ENCODE assay signal across 18 mouse cellular contexts in genomic region chr13:53897176-53897575, GRCm38 (mm10).
DNase-seq lines count a peak whose midpoint lies in the region; ATAC-seq lines count a peak whose summit lies in the region.
"Had no signal": no experiment of that assay in that cellular context is flagged by ENCODE, and none has a peak within 500 bp of the region (broad histone marks: within the 10 kb centered on the region; RNA-seq: fewer than 3 reads in every experiment).

No protein-coding gene starts in this region.

- H3K4me1 ChIP-seq in heart, embryonic 10.5 days = peaks cover 13% of the 10 kb centered on the region
- H3K4me1 ChIP-seq in heart, embryonic 11.5 days (ENCODE audit: control insufficient read depth, insufficient read depth, low read length) = peaks cover 6% of the 10 kb centered on the region
- H3K4me1 ChIP-seq in midbrain, embryonic 11.5 days (ENCODE audit: control insufficient read depth, insufficient read depth, low read length) = no peaks in the 10 kb centered on the region
- no peaks in the 10 kb centered on the region for H3K4me1 ChIP-seq in midbrain, embryonic 16.5 days (ENCODE audit: control insufficient read depth, insufficient read depth, low read length)

- H3K36me3 ChIP-seq in heart, embryonic 10.5 days = no peaks in the 10 kb centered on the region
- H3K36me3 ChIP-seq in heart, embryonic 11.5 days (ENCODE audit: control insufficient read depth, insufficient read depth, low read length) = no peaks in the 10 kb centered on the region
- no peaks in the 10 kb centered on the region for H3K36me3 ChIP-seq in midbrain, embryonic 11.5 days (ENCODE audit: control insufficient read depth, insufficient read depth, low read length)
- no peaks in the 10 kb centered on the region for H3K36me3 ChIP-seq in midbrain, embryonic 16.5 days (ENCODE audit: control insufficient read depth, insufficient read depth, low read length)
- H3K36me3 ChIP-seq: G1E had no signal

- WGBS in heart, embryonic 10.5 days = 90% methylated on average over 2 of the region's 2 CpGs
- WGBS in heart, embryonic 11.5 days (ENCODE audit: insufficient replicate concordance) = 89% methylated on average over 2 of the region's 2 CpGs
- WGBS in midbrain, embryonic 11.5 days = 92% methylated on average over 2 of the region's 2 CpGs
- WGBS in midbrain, embryonic 16.5 days = 96% methylated on average over 2 of the region's 2 CpGs

- ATAC-seq in heart, embryonic 11.5 days (replicated peaks; ENCODE audit: insufficient number of reproducible peaks, low FRiP score, low TSS enrichment) = no peak
- ATAC-seq in midbrain, embryonic 11.5 days (ENCODE audit: low FRiP score) = no peak
- no peak for ATAC-seq in midbrain, embryonic 16.5 days
- ATAC-seq: activated CD4-positive, CD25-positive, alpha-beta regulatory T cell, adult 4 months; CD4-positive, CD25-positive, alpha-beta regulatory T cell, adult 4 months; Patski had no signal

- no peak overlapping the region for H3K9ac ChIP-seq in heart, embryonic 11.5 days (ENCODE audit: low read depth, low read length)
- H3K9ac ChIP-seq in midbrain, embryonic 11.5 days (ENCODE audit: low read length) = no peak overlapping the region
- H3K9ac ChIP-seq in midbrain, embryonic 16.5 days (ENCODE audit: low read depth, low read length) = no peak overlapping the region

- H3K27me3 ChIP-seq in heart, embryonic 10.5 days (ENCODE audit: insufficient read depth, poor library complexity, severe bottlenecking) = no peaks in the 10 kb centered on the region
- no peaks in the 10 kb centered on the region for H3K27me3 ChIP-seq in heart, embryonic 11.5 days (ENCODE audit: control insufficient read depth, insufficient read depth, low read length)
- no peaks in the 10 kb centered on the region for H3K27me3 ChIP-seq in midbrain, embryonic 11.5 days (ENCODE audit: control insufficient read depth, insufficient read depth, low read length)
- no peaks in the 10 kb centered on the region for H3K27me3 ChIP-seq in midbrain, embryonic 16.5 days (ENCODE audit: control insufficient read depth, insufficient read depth, low read depth, low read length)

- H3K9me3 ChIP-seq in heart, embryonic 10.5 days = no peaks in the 10 kb centered on the region
- H3K9me3 ChIP-seq in heart, embryonic 11.5 days (replicated peaks; ENCODE audit: control insufficient read depth, low read length) = 0 out of 2 replicates have a peak, but pooled peaks cover 4% of the 10 kb centered on the region
- H3K9me3 ChIP-seq in midbrain, embryonic 11.5 days (ENCODE audit: control insufficient read depth, low read length) = no peaks in the 10 kb centered on the region
- 0 out of 2 replicates have a peak, but pooled peaks cover 2% of the 10 kb centered on the region for H3K9me3 ChIP-seq in midbrain, embryonic 16.5 days (replicated peaks; ENCODE audit: control insufficient read depth, low read length, poor library complexity, severe bottlenecking)

- H3K4me2 ChIP-seq in heart, embryonic 11.5 days = no peak overlapping the region
- H3K4me2 ChIP-seq in midbrain, embryonic 11.5 days = no peak overlapping the region
- no peak overlapping the region for H3K4me2 ChIP-seq in midbrain, embryonic 16.5 days (ENCODE audit: low read length)

- no peak overlapping the region for H3K4me3 ChIP-seq in heart, embryonic 10.5 days
- H3K4me3 ChIP-seq in heart, embryonic 11.5 days (ENCODE audit: low read depth, low read length) = no peak overlapping the region
- no peak overlapping the region for H3K4me3 ChIP-seq in midbrain, embryonic 11.5 days (ENCODE audit: low read depth, low read length)
- H3K4me3 ChIP-seq in midbrain, embryonic 16.5 days (ENCODE audit: low read depth, low read length) = no peak overlapping the region

- peak; percentile 62 for DNase-seq in heart, embryonic 10.5 days (ENCODE audit: low spot score)
- peak; percentile 72 for DNase-seq in midbrain, embryonic 11.5 days (ENCODE audit: low spot score, missing footprints)
- DNase-seq: adrenal gland, adult 2 months; adrenal gland, adult 8-10 months; adrenal gland, postnatal 10 days; adrenal gland, postnatal 14 days; adrenal gland, postnatal 25 days; adrenal gland, postnatal 36 days; B cell, adult 2 months; cerebellum, adult 11 months; cerebellum, adult 11-12 months; cerebellum, adult 18-20 months had no signal

- no peak overlapping the region for H3K27ac ChIP-seq in heart, embryonic 10.5 days
- H3K27ac ChIP-seq in heart, embryonic 11.5 days (ENCODE audit: low read depth, low read length) = no peak overlapping the region
- no peak overlapping the region for H3K27ac ChIP-seq in midbrain, embryonic 11.5 days (ENCODE audit: low read depth, low read length)
- H3K27ac ChIP-seq in midbrain, embryonic 16.5 days (ENCODE audit: low read length) = no peak overlapping the region
